Mouse (Mus musculus) intestine, embryonic 14.5 days (tissue): ENCODE results near the gene Dnal4. TPM values are rescaled to one million over a fixed set of nuclear protein-coding genes. Genes with fewer than 3 reads are reported as not detected.
A peak's percentile ranks its signal among the peaks of the same experiment; 100 is the strongest.

Experiments used
- ATAC-seq: fragments of 200-750 bp; cut with Nextera tagmentation; replicated peaks from 2 replicates; pipeline ENCODE4 v1.8.0; 2017; ENCODE audit warnings: low read depth, moderate number of reproducible peaks, moderate TSS enrichment, moderate library complexity; ENCODE audit not compliant: low FRiP score, low TSS enrichment
- DNase-seq: peaks from one replicate; pipeline ENCODE4 v3.0.0-alpha.2; 2018; ENCODE audit warnings: low spot score
- H3K27ac ChIP-seq: fragments of 300-500 bp; sonication (generic); 2 replicates; pipeline ENCODE4 v1.5.1; 2014; ENCODE audit warnings: low read depth, mild to moderate bottlenecking, control low read depth
- H3K27me3 ChIP-seq: fragments of 300-500 bp; sonication (generic); replicated peaks from 2 replicates; pipeline ENCODE4 v1.6.1; 2014; ENCODE audit warnings: low read length, control low read depth; ENCODE audit not compliant: control insufficient read depth, insufficient read depth
- H3K36me3 ChIP-seq: fragments of 300-500 bp; sonication (generic); 2 replicates; pipeline ENCODE4 v1.6.1; 2014; ENCODE audit warnings: low read length, control low read depth; ENCODE audit not compliant: control insufficient read depth, insufficient read depth
- H3K4me1 ChIP-seq: fragments of 300-500 bp; sonication (generic); replicated peaks from 2 replicates; pipeline ENCODE4 v1.6.1; 2014; ENCODE audit warnings: low read length, control low read depth, mixed read lengths; ENCODE audit not compliant: control insufficient read depth, insufficient read depth
- H3K4me2 ChIP-seq: fragments of 300-500 bp; sonication (generic); 2 replicates; pipeline ENCODE4 v1.6.1; 2014; ENCODE audit warnings: low read length
- H3K4me3 ChIP-seq: fragments of 300-500 bp; sonication (generic); 2 replicates; pipeline ENCODE4 v1.5.1; 2014; ENCODE audit warnings: low read depth, low read length, control low read depth, mixed read lengths
- H3K9ac ChIP-seq: fragments of 300-500 bp; sonication (generic); 2 replicates; pipeline ENCODE4 v1.6.1; 2014; ENCODE audit warnings: mild to moderate bottlenecking, low read length
- H3K9me3 ChIP-seq: fragments of 300-500 bp; sonication (generic); 2 replicates; pipeline ENCODE4 v1.6.1; 2016; ENCODE audit warnings: low read length, control low read depth; ENCODE audit not compliant: control insufficient read depth
- WGBS: fragments of 180-500 bp; shearing (Covaris S2); extraction: QIAGEN DNeasy Blood & Tissue Kit; methylation state at CpG from one replicate; pipeline ENCODE4 v1.1.7; 2014; 5-methylcytosine and 5-hydroxymethylcytosine counted together
- polyA plus RNA-seq: library from polyadenylated mRNA; unstranded; fragments of >200 nt; fragmentation: Nextera tagmentation; extraction: Ambion mirVana; gene quantifications from 2 replicates; pipeline ENCODE4 v1.2.1, GENCODE M21; 2014

The Dnal4 gene
- polyA plus RNA-seq, 1 experiment from 2014 or later: 47.5 TPM

GRCm38 (mm10) chr15:79763001-79763400 lies 14.6 kb downstream of the Dnal4 start:
- 93% methylated on average over 9 of the region's 9 CpGs for WGBS
- Histone ChIP-seq H3K27ac (no peak overlapping the region), H3K4me2 (no peak overlapping the region), H3K4me3 (no peak overlapping the region), H3K4me1 (no peaks in the 10 kb centered on the region), H3K9ac (no peak overlapping the region), H3K27me3 (no peaks in the 10 kb centered on the region), H3K36me3 (peaks cover 32% of the 10 kb centered on the region), H3K9me3 (no peaks in the 10 kb centered on the region)
- ATAC-seq (no peak), DNase-seq (no peak)

- DNase-seq: no peak
- no peak for ATAC-seq
- H3K9ac ChIP-seq: no peak overlapping the region
- H3K27ac ChIP-seq: no peak overlapping the region
- no peaks in the 10 kb centered on the region for H3K27me3 ChIP-seq
- peaks cover 32% of the 10 kb centered on the region for H3K36me3 ChIP-seq
- no peak overlapping the region for H3K4me3 ChIP-seq
- H3K4me2 ChIP-seq: no peak overlapping the region
- 87% methylated on average over 6 of the region's 6 CpGs for WGBS
- no peaks in the 10 kb centered on the region for H3K9me3 ChIP-seq
- no peaks in the 10 kb centered on the region for H3K4me1 ChIP-seq
These were observed 16.7 kb downstream of the Dnal4 start for GRCm38 (mm10) chr15:79760956-79761355.

- H3K4me2 ChIP-seq: no peak overlapping the region
- ATAC-seq (no peak), DNase-seq (no peak)
- H3K27me3 ChIP-seq: no peaks in the 10 kb centered on the region
- no peak overlapping the region for H3K27ac ChIP-seq
- H3K4me1 ChIP-seq: no peaks in the 10 kb centered on the region
- no peak overlapping the region for H3K4me3 ChIP-seq
- 91% methylated on average over 3 of the region's 3 CpGs for WGBS
- no peak overlapping the region for H3K9ac ChIP-seq
- peaks cover 7% of the 10 kb centered on the region; the same call in 1 of the 2 replicates for H3K36me3 ChIP-seq
- H3K9me3 ChIP-seq: no peaks in the 10 kb centered on the region
These were observed 20.5 kb downstream of the Dnal4 start for GRCm38 (mm10) chr15:79757118-79757517.

- WGBS: 75% methylated on average over 8 of the region's 8 CpGs
These were observed 21.5 kb downstream of the Dnal4 start for GRCm38 (mm10) chr15:79755977-79756625.

GRCm38 (mm10) chr15:79755176-79755575 lies 22.5 kb downstream of the Dnal4 start:
- H3K27me3 ChIP-seq: no peaks in the 10 kb centered on the region
- no peaks in the 10 kb centered on the region for H3K4me1 ChIP-seq
- no peak overlapping the region for H3K4me3 ChIP-seq
- H3K9ac ChIP-seq: no peak overlapping the region
- H3K4me2 ChIP-seq: no peak overlapping the region
- no peak for ATAC-seq
- no peak overlapping the region for H3K27ac ChIP-seq
- DNase-seq: no peak
- H3K36me3 ChIP-seq: no peaks in the 10 kb centered on the region
- WGBS: 84% methylated on average over 4 of the region's 4 CpGs
- H3K9me3 ChIP-seq: no peaks in the 10 kb centered on the region

More at GRCm38 (mm10) chr15:79755977-79756625, 21.5 kb downstream of the Dnal4 start:
- ATAC-seq (no peak), DNase-seq (no peak)
- Histone ChIP-seq H3K27ac (no peak overlapping the region), H3K4me1 (no peaks in the 10 kb centered on the region), H3K36me3 (no peaks in the 10 kb centered on the region), H3K9ac (no peak overlapping the region), H3K4me3 (no peak overlapping the region), H3K9me3 (no peaks in the 10 kb centered on the region), H3K4me2 (no peak overlapping the region), H3K27me3 (no peaks in the 10 kb centered on the region)

GRCm38 (mm10) chr15:79753873-79754272 lies 23.8 kb downstream of the Dnal4 start:
- H3K27me3 ChIP-seq: no peaks in the 10 kb centered on the region
- no peak overlapping the region for H3K27ac ChIP-seq
- no peaks in the 10 kb centered on the region for H3K4me1 ChIP-seq
- H3K4me2 ChIP-seq: no peak overlapping the region
- no peaks in the 10 kb centered on the region for H3K9me3 ChIP-seq
- H3K9ac ChIP-seq: no peak overlapping the region
- ATAC-seq (no peak), DNase-seq (no peak)
- WGBS: 55% methylated on average over 4 of the region's 4 CpGs
- no peaks in the 10 kb centered on the region for H3K36me3 ChIP-seq
- H3K4me3 ChIP-seq: no peak overlapping the region

GRCm38 (mm10) chr15:79753420-79753752 lies 24.3 kb downstream of the Dnal4 start:
- Histone ChIP-seq H3K36me3 (no peaks in the 10 kb centered on the region), H3K27ac (no peak overlapping the region), H3K27me3 (no peaks in the 10 kb centered on the region), H3K4me1 (no peaks in the 10 kb centered on the region), H3K9ac (no peak overlapping the region), H3K4me3 (no peak overlapping the region), H3K4me2 (no peak overlapping the region), H3K9me3 (no peaks in the 10 kb centered on the region)
- ATAC-seq (no peak), DNase-seq (no peak)
- WGBS: 95% methylated on average over 3 of the region's 3 CpGs

- Histone ChIP-seq H3K27me3 (no peaks in the 10 kb centered on the region), H3K27ac (no peak overlapping the region), H3K4me3 (no peak overlapping the region), H3K9ac (no peak overlapping the region), H3K4me2 (no peak overlapping the region), H3K9me3 (no peaks in the 10 kb centered on the region), H3K4me1 (no peaks in the 10 kb centered on the region), H3K36me3 (no peaks in the 10 kb centered on the region)
- no peak for ATAC-seq
- DNase-seq: peak; percentile 88
- WGBS: 24% methylated on average over 11 of the region's 11 CpGs
These were observed 24.8 kb downstream of the Dnal4 start for GRCm38 (mm10) chr15:79752742-79753419.

GRCm38 (mm10) chr15:79751772-79752171 lies 25.9 kb downstream of the Dnal4 start:
- ATAC-seq (no peak), DNase-seq (no peak)

More at GRCm38 (mm10) chr15:79751772-79752171, 25.9 kb downstream of the Dnal4 start:
- Histone ChIP-seq H3K4me1 (no peaks in the 10 kb centered on the region), H3K36me3 (no peaks in the 10 kb centered on the region), H3K4me3 (no peak overlapping the region), H3K4me2 (no peak overlapping the region), H3K9me3 (no peaks in the 10 kb centered on the region), H3K27ac (no peak overlapping the region), H3K27me3 (no peaks in the 10 kb centered on the region), H3K9ac (no peak overlapping the region)
- 68% methylated on average over 17 of the region's 17 CpGs for WGBS
